Mouse (Mus musculus): ENCODE measurements around the gene Asap3.

DNA sequence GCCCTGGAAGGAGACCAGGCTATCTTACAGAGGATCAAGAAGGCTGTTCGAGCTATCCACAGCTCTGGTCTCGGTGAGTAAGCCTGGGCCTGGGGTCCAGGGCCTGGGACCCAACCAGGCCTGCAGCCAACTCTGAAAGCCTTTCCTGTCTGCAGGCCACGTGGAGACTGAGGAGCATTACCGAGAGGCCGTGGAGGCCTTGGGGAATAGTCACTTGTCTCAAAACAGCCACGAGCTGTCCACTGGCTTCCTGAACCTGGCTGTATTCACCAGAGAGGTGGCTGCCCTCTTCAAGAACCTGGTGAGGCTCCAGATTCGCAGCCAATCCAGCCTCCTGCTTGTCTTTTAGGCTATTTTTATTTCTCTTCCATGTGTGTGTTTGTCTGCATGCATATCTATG is 21.2 kb downstream of the Asap3 start:
- no peak for TF ChIP-seq CTCF (IDR thresholded peaks at IDR 0.05; ENCODE audit: borderline replicate concordance, insufficient read depth, low read length)
- TF ChIP-seq POLR2A (IDR thresholded peaks at IDR 0.05; ENCODE audit: low read depth, low read length) = no peak

All from embryonic fibroblast, embryonic 13.5 days (primary cell).